Mouse (Mus musculus) 416B (cell line): ENCODE measurements around the gene Prcp.
"Not testable (repeated sequence)": the region's sequence is repeated elsewhere in the genome, so short reads cannot be mapped to it uniquely, and the experiment has no call there.

ENCODE experiments used
- DNase-seq: peaks from one replicate; pipeline ENCODE4 v3.0.0; 2011; ENCODE audit warnings: low read depth

The Prcp gene

GRCm38 (mm10) chr7:92890618-92891230, 16.5 kb downstream of the Prcp start:
- DNase-seq = no peak

- peak; percentile 71 for DNase-seq
Measured at GRCm38 (mm10) chr7:92893478-92893877, 19.2 kb downstream of the Prcp start.

- no peak for DNase-seq
Measured at GRCm38 (mm10) chr7:92896036-92896435, 21.8 kb downstream of the Prcp start.

GRCm38 (mm10) chr7:92897021-92897420, 22.8 kb downstream of the Prcp start:
- peak; percentile 56 for DNase-seq

- DNase-seq = peak; percentile 85
Measured at GRCm38 (mm10) chr7:92903360-92904038, 29.2 kb downstream of the Prcp start.

GRCm38 (mm10) chr7:92904285-92904684, 30.0 kb downstream of the Prcp start:
- DNase-seq = not testable (repeated sequence)

- DNase-seq = no peak
Measured at GRCm38 (mm10) chr7:92920172-92920856, 46.0 kb downstream of the Prcp start.

GRCm38 (mm10) chr7:92920857-92921172, 46.5 kb downstream of the Prcp start:
- no peak for DNase-seq

GRCm38 (mm10) chr7:92932792-92933191, 58.5 kb downstream of the Prcp start:
- peak; percentile 25 for DNase-seq

- not testable (repeated sequence) for DNase-seq
Measured at GRCm38 (mm10) chr7:92933308-92933948, 59.2 kb downstream of the Prcp start.

GRCm38 (mm10) chr7:92936747-92937146, 62.5 kb downstream of the Prcp start:
- DNase-seq = no peak

- peak; percentile 73 for DNase-seq
Measured at GRCm38 (mm10) chr7:92937955-92938354, 63.7 kb downstream of the Prcp start.

- no peak for DNase-seq
Measured at GRCm38 (mm10) chr7:92939776-92940175, 65.5 kb downstream of the Prcp start.

- peak; percentile 59 for DNase-seq
Measured at GRCm38 (mm10) chr7:92950775-92951174, 76.5 kb downstream of the Prcp start.

GRCm38 (mm10) chr7:92952210-92952609, 77.9 kb downstream of the Prcp start:
- no peak for DNase-seq

- no peak for DNase-seq
Measured at GRCm38 (mm10) chr7:92959758-92960157, 85.5 kb downstream of the Prcp start.

GRCm38 (mm10) chr7:92961876-92962275, 87.6 kb downstream of the Prcp start:
- peak; percentile 88 for DNase-seq

GRCm38 (mm10) chr7:92964754-92965501, 90.7 kb downstream of the Prcp start:
- DNase-seq = peak; percentile 82

- DNase-seq = peak; percentile 36
Measured at GRCm38 (mm10) chr7:92967381-92968127, 93.3 kb downstream of the Prcp start.

- no peak for DNase-seq
Measured at GRCm38 (mm10) chr7:92977429-92977828, 103.2 kb downstream of the Prcp start.

- DNase-seq = peak; percentile 67
Measured at GRCm38 (mm10) chr7:92978225-92978624, 104.0 kb downstream of the Prcp start.
